Mouse (Mus musculus) heart, embryonic 14.5 days (tissue): ENCODE measurements around the gene Rhox2b. TPM values are rescaled to one million over a fixed set of nuclear protein-coding genes. Genes with fewer than 3 reads are reported as not detected.
"Not testable (repeated sequence)": the region's sequence is repeated elsewhere in the genome, so short reads cannot be mapped to it uniquely, and the experiment has no call there.

Experiments
- ATAC-seq: fragments of 200-750 bp; cut with Nextera tagmentation; 2 replicates; pipeline ENCODE4 v1.8.0; 2017; ENCODE audit warnings: low read depth, moderate TSS enrichment; ENCODE audit not compliant: insufficient number of reproducible peaks, insufficient read depth, low FRiP score
- H3K27ac ChIP-seq, 2 experiments: fragments of 200-500 bp in 1 of 2; fragments of 300-500 bp in 1 of 2; sonication (generic) in 1 of 2; replicated peaks in 1 of 2; 2 replicates each; pipeline ENCODE4 v1.5.1; 2012 to 2014; ENCODE audit warnings: low read depth in 2 of 2, low read length in 2 of 2, control low read depth in 1 of 2, mild to moderate bottlenecking in 1 of 2, mixed read lengths in 1 of 2; ENCODE audit not compliant: control insufficient read depth in 1 of 2, insufficient read depth in 1 of 2
- H3K27me3 ChIP-seq: fragments of 300-500 bp; sonication (generic); 2 replicates; pipeline ENCODE4 v1.6.1; 2014; ENCODE audit warnings: mild to moderate bottlenecking, low read length, control low read depth; ENCODE audit not compliant: control insufficient read depth, insufficient read depth
- H3K36me3 ChIP-seq: fragments of 300-500 bp; sonication (generic); 2 replicates; pipeline ENCODE4 v1.6.1; 2014; ENCODE audit warnings: mild to moderate bottlenecking, control low read depth, low read length, mixed read lengths; ENCODE audit not compliant: control insufficient read depth, insufficient read depth
- H3K4me1 ChIP-seq, 2 experiments: fragments of 200-500 bp in 1 of 2; fragments of 300-500 bp in 1 of 2; sonication (generic) in 1 of 2; 2 replicates each; pipeline ENCODE4 v1.6.1; 2012 to 2014; ENCODE audit warnings: low read length in 2 of 2, control low read depth in 1 of 2, mixed read lengths in 1 of 2; ENCODE audit not compliant: control insufficient read depth in 2 of 2, insufficient read depth in 2 of 2
- H3K4me2 ChIP-seq: fragments of 300-500 bp; sonication (generic); 2 replicates; pipeline ENCODE4 v1.6.1; 2014; ENCODE audit warnings: mild to moderate bottlenecking, low read length
- H3K4me3 ChIP-seq, 2 experiments: fragments of 200-500 bp in 1 of 2; fragments of 300-500 bp in 1 of 2; sonication (generic) in 1 of 2; 2 replicates each; pipeline ENCODE4 v1.5.1; 2012 to 2014; ENCODE audit warnings: low read length in 2 of 2, mild to moderate bottlenecking in 2 of 2, control low read depth in 1 of 2, low read depth in 1 of 2, moderate library complexity in 1 of 2; ENCODE audit not compliant: control insufficient read depth in 1 of 2, insufficient read depth in 1 of 2
- H3K9ac ChIP-seq: fragments of 300-500 bp; sonication (generic); 2 replicates; pipeline ENCODE4 v1.6.1; 2014; ENCODE audit warnings: mild to moderate bottlenecking, low read length
- H3K9me3 ChIP-seq: fragments of 300-500 bp; sonication (generic); 2 replicates; pipeline ENCODE4 v1.6.1; 2016; ENCODE audit warnings: low read length, control low read depth; ENCODE audit not compliant: control insufficient read depth
- WGBS: fragments of 180-500 bp; shearing (Covaris S2); extraction: QIAGEN DNeasy Blood & Tissue Kit; methylation state at CpG from one replicate; pipeline ENCODE4 v1.1.7; 2014; 5-methylcytosine and 5-hydroxymethylcytosine counted together
- polyA plus RNA-seq: library from polyadenylated mRNA; unstranded; fragments of >200 nt; fragmentation: Nextera tagmentation; extraction: Ambion mirVana; gene quantifications from 2 replicates; pipeline ENCODE4 v1.2.1, GENCODE M21; 2014

The Rhox2b gene
- polyA plus RNA-seq = not detected in 2 replicates

GRCm38 (mm10) chrX:37411767-37412166 is at the start of gene Rhox2b:
Gene Rhox2b (plus strand): TSS chrX:37412067.
- not testable (repeated sequence) for H3K36me3 ChIP-seq, ATAC-seq, H3K27me3 ChIP-seq, H3K4me1 ChIP-seq, H3K27ac ChIP-seq, H3K9me3 ChIP-seq, H3K9ac ChIP-seq, H3K4me2 ChIP-seq, H3K4me3 ChIP-seq
- WGBS = no CpG with 5 or more reads among the region's 9 CpGs

GRCm38 (mm10) chrX:37379728-37380127 is 32.1 kb upstream of the Rhox2b start, which contains the start of gene Rhox3a2:
Gene Rhox3a2 (plus strand): TSS chrX:37380028.
- H3K27ac ChIP-seq, H3K27me3 ChIP-seq, H3K4me3 ChIP-seq, H3K4me1 ChIP-seq, H3K4me2 ChIP-seq, H3K36me3 ChIP-seq, H3K9ac ChIP-seq, ATAC-seq, H3K9me3 ChIP-seq: not testable (repeated sequence)
- WGBS = no CpG with 5 or more reads among the region's 1 CpGs

- ATAC-seq, H3K36me3 ChIP-seq, H3K4me3 ChIP-seq, H3K4me1 ChIP-seq, H3K9ac ChIP-seq, H3K27ac ChIP-seq, H3K27me3 ChIP-seq, H3K9me3 ChIP-seq, H3K4me2 ChIP-seq: not testable (repeated sequence)
- 87% methylated on average over 8 of the region's 16 CpGs for WGBS
Observed at GRCm38 (mm10) chrX:37390548-37390947, 21.3 kb upstream of the Rhox2b start, which contains the start of gene Rhox4a2. Gene Rhox4a2 (plus strand): TSS chrX:37390848.

GRCm38 (mm10) chrX:37432194-37432593 is 20.3 kb downstream of the Rhox2b start, which contains the start of gene Rhox4b:
Gene Rhox4b (plus strand): TSS chrX:37432494.
- H3K4me2 ChIP-seq, H3K27me3 ChIP-seq, H3K4me1 ChIP-seq, H3K9ac ChIP-seq, H3K9me3 ChIP-seq, H3K36me3 ChIP-seq, H3K27ac ChIP-seq, ATAC-seq, H3K4me3 ChIP-seq: not testable (repeated sequence)
- WGBS = 87% methylated on average over 14 of the region's 15 CpGs

- not testable (repeated sequence) for H3K4me1 ChIP-seq, H3K9ac ChIP-seq, H3K4me2 ChIP-seq, H3K27me3 ChIP-seq, H3K4me3 ChIP-seq, H3K27ac ChIP-seq, H3K9me3 ChIP-seq, ATAC-seq, H3K36me3 ChIP-seq
- WGBS = 95% methylated on average over 4 of the region's 10 CpGs
Observed at GRCm38 (mm10) chrX:37453380-37453779, 41.5 kb downstream of the Rhox2b start, which contains the start of gene Rhox2c. Gene Rhox2c (plus strand): TSS chrX:37453680.

GRCm38 (mm10) chrX:37458285-37458684 is 46.4 kb downstream of the Rhox2b start, which contains the start of gene Rhox3c:
Gene Rhox3c (plus strand): TSS chrX:37458585.
- not testable (repeated sequence) for H3K27ac ChIP-seq, H3K4me3 ChIP-seq, H3K9ac ChIP-seq, H3K4me2 ChIP-seq, ATAC-seq, H3K4me1 ChIP-seq, H3K36me3 ChIP-seq, H3K9me3 ChIP-seq, H3K27me3 ChIP-seq
- WGBS = 91% methylated on average over 3 of the region's 4 CpGs

Other genes starting within 250 kb of the Rhox2b start
- gene Akap14, start 243.2 kb upstream of the Rhox2b start, polyA plus RNA-seq = 0.15 and 0.22 TPM in 2 replicates
- 948 and 990 TPM in 2 replicates for gene Ndufa1, start 220.9 kb upstream of the Rhox2b start, polyA plus RNA-seq
- gene Rnf113a1, start 220.8 kb upstream of the Rhox2b start, polyA plus RNA-seq = 6.3 and 7.4 TPM in 2 replicates
- not detected in 2 replicates for gene Gm9, start 201.0 kb upstream of the Rhox2b start, polyA plus RNA-seq
- not detected in 2 replicates for gene Rhox1, start 189.8 kb upstream of the Rhox2b start, polyA plus RNA-seq
- 0.26 TPM in 1 of 2 replicates, not detected in the other for gene Rhox2a, start 167.1 kb upstream of the Rhox2b start, polyA plus RNA-seq
- gene Rhox3a, start 162.1 kb upstream of the Rhox2b start, polyA plus RNA-seq = not detected in 2 replicates
- gene Rhox4a, start 146.7 kb upstream of the Rhox2b start, polyA plus RNA-seq = not detected in 2 replicates
- gene Rhox3a2, start 32.0 kb upstream of the Rhox2b start, polyA plus RNA-seq = not detected in 2 replicates
- gene Rhox4a2, start 21.2 kb upstream of the Rhox2b start, polyA plus RNA-seq = not detected in 2 replicates
- gene Rhox4b, start 20.4 kb downstream of the Rhox2b start, polyA plus RNA-seq = not detected in 2 replicates
- not detected in 2 replicates for gene Rhox2c, start 41.6 kb downstream of the Rhox2b start, polyA plus RNA-seq
- not detected in 2 replicates for gene Rhox3c, start 46.5 kb downstream of the Rhox2b start, polyA plus RNA-seq
- not detected in 2 replicates for gene Rhox4c, start 68.3 kb downstream of the Rhox2b start, polyA plus RNA-seq
- not detected in 2 replicates for gene Rhox2d, start 81.4 kb downstream of the Rhox2b start, polyA plus RNA-seq
- not detected in 2 replicates for gene Rhox4d, start 102.3 kb downstream of the Rhox2b start, polyA plus RNA-seq
- not detected in 2 replicates for gene Rhox2e, start 118.4 kb downstream of the Rhox2b start, polyA plus RNA-seq
- not detected in 2 replicates for gene Rhox3e, start 130.0 kb downstream of the Rhox2b start, polyA plus RNA-seq
- gene Rhox4e, start 145.3 kb downstream of the Rhox2b start, polyA plus RNA-seq = not detected in 2 replicates
- gene Rhox2f, start 159.3 kb downstream of the Rhox2b start, polyA plus RNA-seq = not detected in 2 replicates
- not detected in 2 replicates for gene Rhox3f, start 168.9 kb downstream of the Rhox2b start, polyA plus RNA-seq
- not detected in 2 replicates for gene Rhox4f, start 195.6 kb downstream of the Rhox2b start, polyA plus RNA-seq
- gene Rhox3g, start 216.5 kb downstream of the Rhox2b start, polyA plus RNA-seq = not detected in 2 replicates
- not detected in 2 replicates for gene Rhox2g, start 231.4 kb downstream of the Rhox2b start, polyA plus RNA-seq
- not detected in 2 replicates for gene Rhox4g, start 239.3 kb downstream of the Rhox2b start, polyA plus RNA-seq